Mouse (Mus musculus) T-helper 17 cell (primary cell): ENCODE data around the gene Ifit1.

Experiments
- in situ Hi-C, 2 experiments: fragments of 300-600 bp; cut with MboI, MseI; formaldehyde crosslinking; loops; 1 replicate in 1 of 2; 2 replicates in 1 of 2; pipeline ENCODE4 v1.15.1; 2025; ENCODE audit warnings: high pct_unique_total_duplicates in 2 of 2

Ifit1 gene

DNA sequence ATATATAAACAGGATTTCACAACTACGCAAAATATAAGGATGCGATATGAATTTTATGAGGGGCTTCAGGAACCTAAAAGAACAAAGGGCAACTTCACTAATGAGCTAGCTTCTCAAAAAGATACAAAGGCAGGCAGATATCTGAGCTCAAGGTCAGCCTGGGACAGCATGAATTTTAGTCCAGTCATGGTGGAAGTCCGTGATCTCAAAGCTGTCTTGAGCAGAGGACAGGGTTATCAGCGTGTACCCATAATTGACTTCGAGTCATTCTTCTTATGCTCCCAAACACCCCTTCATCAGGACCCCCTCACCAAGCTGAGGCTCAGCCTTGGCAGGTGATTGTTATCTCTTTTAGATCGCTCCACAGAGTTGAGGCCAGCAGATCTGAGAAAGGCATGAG is 10.3 kb downstream of the Ifit1 start:
- in situ Hi-C loops, result loop anchor here (5.0 to 10.0 kb wide), 2 partner anchors 106 to 149 kb away; no protein-coding TSS in a partner anchor

- in situ Hi-C loops, result loop anchor here in 1 of 2 experiments (10.0 kb wide), 1 partner anchor 111 kb away; no protein-coding TSS in a partner anchor
These were observed 14.6 kb downstream of the Ifit1 start for GRCm38 (mm10) chr19:34655227-34655805.

- in situ Hi-C loops, result loop anchor here in 1 of 2 experiments (10.0 kb wide), 1 partner anchor 112 kb away; no protein-coding TSS in a partner anchor
These were observed 16.0 kb downstream of the Ifit1 start for GRCm38 (mm10) chr19:34656511-34657298.

- in situ Hi-C loops, result loop anchor here in 1 of 2 experiments (10.0 kb wide), 1 partner anchor 327 kb away; no protein-coding TSS in a partner anchor
These were observed 21.4 kb downstream of the Ifit1 start for GRCm38 (mm10) chr19:34662067-34662507.

DNA sequence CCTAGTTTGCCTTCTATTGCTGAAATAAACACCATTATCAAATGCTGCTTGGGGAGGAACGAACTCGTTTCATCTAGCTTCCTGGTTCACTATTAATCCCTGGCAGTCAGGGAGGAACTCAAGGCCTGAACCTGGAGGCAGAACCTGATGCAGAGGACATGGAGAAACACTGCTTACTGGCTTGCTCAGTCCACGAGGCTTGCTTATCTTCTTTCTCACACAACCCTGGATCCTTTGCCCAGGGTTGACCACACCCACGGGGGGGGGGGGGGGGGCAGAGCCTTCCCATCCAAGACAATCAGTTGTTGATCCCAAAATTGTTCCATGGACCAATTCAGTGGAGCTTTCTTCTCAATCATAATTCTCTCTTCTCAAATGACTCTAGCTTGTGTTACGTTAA is 22.1 kb downstream of the Ifit1 start:
- in situ Hi-C loops, result loop anchor here in 1 of 2 experiments (10.0 kb wide), 1 partner anchor 328 kb away; no protein-coding TSS in a partner anchor

- in situ Hi-C loops, result loop anchor here in 1 of 2 experiments (10.0 kb wide), 1 partner anchor 331 kb away; no protein-coding TSS in a partner anchor
These were observed 25.5 kb downstream of the Ifit1 start for GRCm38 (mm10) chr19:34666127-34666526.

GRCm38 (mm10) chr19:34673476-34673875 is 32.8 kb downstream of the Ifit1 start:
- in situ Hi-C loops, result loop anchor here in 1 of 2 experiments (5.0 kb wide), 1 partner anchor 1404 kb away; no protein-coding TSS in a partner anchor

GRCm38 (mm10) chr19:34678428-34678827 is 37.8 kb downstream of the Ifit1 start:
- in situ Hi-C loops, result loop anchor here (5.0 kb wide), 3 partner anchors 89 to 449 kb away; no protein-coding TSS in a partner anchor

DNA sequence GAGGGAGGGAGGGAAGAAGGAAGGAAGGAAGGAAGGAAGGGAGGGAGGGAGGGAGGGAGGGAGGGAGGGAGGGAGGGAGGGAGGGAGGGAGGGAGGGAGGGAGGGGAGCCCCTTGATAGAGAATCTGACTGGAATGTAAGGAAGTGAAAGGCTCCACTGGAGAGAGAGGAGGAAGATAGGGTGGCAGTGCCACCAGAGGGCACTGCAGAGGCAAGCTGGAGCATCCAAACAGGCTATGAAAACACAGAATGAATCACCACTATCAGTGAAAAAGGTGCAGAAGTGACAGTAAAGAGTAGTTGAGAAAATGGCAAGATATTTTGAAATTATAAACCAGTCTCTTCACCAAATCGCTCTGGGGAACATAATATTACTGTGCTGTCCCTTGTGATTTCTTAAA is 44.2 kb downstream of the Ifit1 start:
- in situ Hi-C loops, result loop anchor here in 1 of 2 experiments (5.0 kb wide), 2 partner anchors 92 to 1407 kb away; no protein-coding TSS in a partner anchor

GRCm38 (mm10) chr19:34685530-34685929 is 44.9 kb downstream of the Ifit1 start:
- in situ Hi-C loops, result loop anchor here in 1 of 2 experiments (5.0 kb wide), 1 partner anchor 1407 kb away; no protein-coding TSS in a partner anchor

DNA sequence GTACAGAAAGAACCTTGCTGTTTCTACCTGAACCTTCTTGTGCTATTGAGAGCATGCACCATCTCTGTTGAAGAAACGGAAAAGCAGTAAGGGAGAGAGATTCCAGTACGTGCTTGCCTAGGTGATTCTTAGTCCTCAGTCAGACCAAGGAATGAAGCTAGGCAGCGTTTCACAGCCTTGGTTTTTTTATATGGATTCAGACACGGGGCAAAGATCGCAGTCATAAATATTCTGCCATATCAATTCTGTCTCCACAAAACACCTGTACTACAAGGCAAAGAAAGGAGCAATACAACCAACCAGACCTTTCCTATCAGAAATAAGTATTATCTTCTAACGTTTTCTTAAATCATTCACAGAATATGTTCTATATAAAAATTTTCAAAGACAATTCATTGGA is 50.7 kb downstream of the Ifit1 start:
- in situ Hi-C loops, result no loop called here

- in situ Hi-C loops, result no loop called here
These were observed 55.8 kb downstream of the Ifit1 start for GRCm38 (mm10) chr19:34696352-34696986.

DNA sequence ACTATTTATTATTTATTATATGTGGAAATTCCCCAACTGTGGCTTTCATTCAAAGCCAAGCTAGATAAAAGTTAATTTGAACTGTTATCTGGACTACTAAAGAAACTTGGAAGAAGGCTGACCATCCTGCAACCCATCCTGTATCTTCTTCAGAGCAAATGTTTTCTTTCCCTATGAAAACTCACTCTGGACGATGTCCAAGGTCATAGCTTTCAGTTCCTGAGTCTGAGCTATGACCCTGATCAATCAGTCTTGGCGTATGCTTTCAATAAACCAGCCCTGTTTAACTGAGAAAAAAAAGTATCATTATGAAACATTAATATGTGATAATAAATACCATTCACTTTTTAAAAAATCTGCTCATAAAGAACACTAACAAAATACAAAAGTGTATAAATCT is 56.8 kb downstream of the Ifit1 start:
- in situ Hi-C loops, result no loop called here

- in situ Hi-C loops, result no loop called here
These were observed 57.8 kb downstream of the Ifit1 start for GRCm38 (mm10) chr19:34698432-34698831.

DNA sequence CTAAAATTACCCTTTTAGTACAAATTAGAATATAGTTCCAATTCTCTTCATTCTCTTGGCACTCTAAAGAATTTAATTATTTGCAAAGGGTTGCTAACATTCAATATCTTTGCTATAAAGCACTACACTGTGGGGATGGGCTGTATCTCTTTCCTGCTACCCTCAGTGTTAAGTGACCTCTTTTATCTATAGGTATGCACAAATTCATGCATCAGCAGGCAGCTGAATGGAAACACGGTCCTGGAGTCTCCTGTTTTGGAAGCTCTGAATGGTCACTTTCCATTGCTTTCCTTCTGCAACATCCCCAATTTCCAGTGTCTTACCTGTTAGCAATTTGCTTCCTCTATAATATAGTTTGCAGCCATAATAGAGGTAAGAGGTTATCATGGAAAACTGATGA is 58.2 kb downstream of the Ifit1 start:
- in situ Hi-C loops, result no loop called here

DNA sequence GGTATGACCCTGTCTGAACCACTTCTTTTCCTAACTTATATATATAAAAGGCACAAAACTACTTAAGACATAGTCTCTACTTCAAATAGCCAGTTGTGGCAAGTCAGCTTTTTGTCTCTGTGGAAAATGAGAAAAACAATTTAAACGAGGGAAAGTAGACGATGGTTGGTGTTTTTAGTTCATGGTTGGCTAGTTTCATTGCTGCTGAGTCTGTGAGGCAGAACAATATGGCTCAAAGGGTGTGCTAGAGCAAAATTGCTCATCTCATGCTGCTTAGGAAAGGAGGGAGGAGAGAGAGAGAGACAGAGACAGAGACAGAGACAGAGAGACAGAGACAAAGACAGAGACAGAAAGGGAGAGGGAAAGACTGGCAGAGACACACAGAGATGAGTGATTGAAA is 58.6 kb downstream of the Ifit1 start:
- in situ Hi-C loops, result no loop called here
